Mouse (Mus musculus): ENCODE results near the gene Paip2b. TPM values are rescaled to one million over a fixed set of nuclear protein-coding genes. Genes with fewer than 3 reads are reported as not detected.
A peak's percentile ranks its signal among the peaks of the same experiment; 100 is the strongest.

The Paip2b gene
- polyA plus RNA-seq, 1 experiment from 2014 or later: 26.1 TPM

GRCm38 (mm10) chr6:83766982-83767381, 64.6 kb downstream of the Paip2b start:
- H3K9ac ChIP-seq: no peak overlapping the region
- no peaks in the 10 kb centered on the region for H3K9me3 ChIP-seq
- H3K4me1 ChIP-seq (replicated peaks): peaks cover 9% of the 10 kb centered on the region; the same call in 1 of the 2 replicates
- peaks cover 30% of the 10 kb centered on the region for H3K27me3 ChIP-seq
- 90% methylated on average over 3 of the region's 3 CpGs for WGBS
- H3K36me3 ChIP-seq: peaks cover 9% of the 10 kb centered on the region
- H3K4me2 ChIP-seq: no peak overlapping the region
- H3K27ac ChIP-seq (replicated peaks): no peak overlapping the region
- ATAC-seq (ENCODE audit: low FRiP score, low read depth): no peak
- H3K4me3 ChIP-seq: no peak overlapping the region

- H3K4me2 ChIP-seq: peak overlapping the region; percentile 45
- peak overlapping the region; percentile 9 for H3K4me3 ChIP-seq
- no peaks in the 10 kb centered on the region for H3K9me3 ChIP-seq
- H3K27ac ChIP-seq (replicated peaks): no peak overlapping the region
- peak; percentile 40; the same call in 1 of the 2 replicates for ATAC-seq (ENCODE audit: low FRiP score, low read depth)
- H3K9ac ChIP-seq: no peak overlapping the region
- H3K4me1 ChIP-seq (replicated peaks): peaks cover 14% of the 10 kb centered on the region
- 3% methylated on average over 35 of the region's 35 CpGs for WGBS
- H3K27me3 ChIP-seq: peaks cover 63% of the 10 kb centered on the region
- no peaks in the 10 kb centered on the region for H3K36me3 ChIP-seq
Observed at GRCm38 (mm10) chr6:83762880-83763431, 68.6 kb downstream of the Paip2b start.

DNA sequence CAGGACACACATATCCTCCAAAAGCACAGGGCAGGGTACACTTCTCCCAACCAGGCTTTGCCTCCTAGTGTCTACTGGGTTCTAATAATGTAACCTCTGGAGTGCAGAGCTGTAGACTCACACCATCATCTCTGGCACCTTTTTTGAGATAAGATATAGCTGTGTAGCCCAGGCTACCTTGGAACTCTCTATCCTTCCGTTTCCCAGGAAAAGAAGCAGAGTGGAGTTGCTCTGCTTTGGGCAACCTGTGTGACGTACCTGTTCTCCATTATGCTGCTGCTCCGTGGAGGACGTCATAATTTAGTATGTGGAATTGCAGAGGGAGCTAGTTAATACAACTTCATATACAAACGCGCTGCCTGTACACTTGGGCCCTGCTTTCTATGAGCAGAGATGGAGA, 69.2 kb downstream of the Paip2b start, which contains the start of gene Ankrd53:
Gene Ankrd53, plus strand, starts transcription at position 301 of the 400 bp plus-strand sequence.
- Histone ChIP-seq H3K9ac (no peak within 1 kb of the TSS), H3K36me3 (no peaks in the 10 kb centered on the region)
- WGBS: 28% methylated on average over 6 of the region's 6 CpGs

GRCm38 (mm10) chr6:83756051-83756450, 75.5 kb downstream of the Paip2b start:
- WGBS: 76% methylated on average over 9 of the region's 9 CpGs
- Histone ChIP-seq H3K4me2 (no peak overlapping the region), H3K27me3 (peaks cover 57% of the 10 kb centered on the region)

More for the DNA sequence above, 69.2 kb downstream of the Paip2b start, which contains the start of gene Ankrd53:
- no peak within 1 kb of the TSS for H3K27ac ChIP-seq (replicated peaks)
- peaks cover 69% of the 10 kb centered on the region for H3K27me3 ChIP-seq
- no peaks in the 10 kb centered on the region for H3K9me3 ChIP-seq
- H3K4me3 ChIP-seq: peak within 1 kb of the TSS; percentile 9
- peaks cover 14% of the 10 kb centered on the region for H3K4me1 ChIP-seq (replicated peaks)
- no peak for ATAC-seq (ENCODE audit: low FRiP score, low read depth)
- peak within 1 kb of the TSS; percentile 45 for H3K4me2 ChIP-seq

More at GRCm38 (mm10) chr6:83756051-83756450, 75.5 kb downstream of the Paip2b start:
- Histone ChIP-seq H3K9ac (no peak overlapping the region), H3K4me1 (replicated peaks) (peaks cover 6% of the 10 kb centered on the region; the same call in 1 of the 2 replicates), H3K9me3 (no peaks in the 10 kb centered on the region), H3K4me3 (no peak overlapping the region), H3K36me3 (no peaks in the 10 kb centered on the region), H3K27ac (replicated peaks) (no peak overlapping the region)
- no peak for ATAC-seq (ENCODE audit: low FRiP score, low read depth)

Other genes with a start within 250 kb of the Paip2b start
- gene Clec4f, start 175.6 kb downstream of the Paip2b start, polyA plus RNA-seq (2015; fragmentation: Nextera tagmentation; extraction: Ambion mirVana): 0.09 TPM in 1 of 2 replicates, not detected in the other
- not detected in 2 replicates for gene Cd207, start 153.9 kb downstream of the Paip2b start, polyA plus RNA-seq (2015; fragmentation: Nextera tagmentation; extraction: Ambion mirVana)
- 0.34 TPM in 1 of 2 replicates, not detected in the other for gene Vax2, start 120.5 kb downstream of the Paip2b start, polyA plus RNA-seq (2015; fragmentation: Nextera tagmentation; extraction: Ambion mirVana)
- 0.17 TPM in 1 of 2 replicates, not detected in the other for gene Atp6v1b1, start 88.8 kb downstream of the Paip2b start, polyA plus RNA-seq (2015; fragmentation: Nextera tagmentation; extraction: Ambion mirVana)
- gene Ankrd53, start 69.1 kb downstream of the Paip2b start, polyA plus RNA-seq (2015; fragmentation: Nextera tagmentation; extraction: Ambion mirVana): 0.21 and 0.27 TPM in 2 replicates
- 61.4 and 73.5 TPM in 2 replicates for gene Tex261, start 55.9 kb downstream of the Paip2b start, polyA plus RNA-seq (2015; fragmentation: Nextera tagmentation; extraction: Ambion mirVana)
- gene Nagk, start 36.8 kb downstream of the Paip2b start, polyA plus RNA-seq (2015; fragmentation: Nextera tagmentation; extraction: Ambion mirVana): 115 and 116 TPM in 2 replicates
- 65.4 and 74.5 TPM in 2 replicates for gene Zfp638, start 35.4 kb upstream of the Paip2b start, polyA plus RNA-seq (2015; fragmentation: Nextera tagmentation; extraction: Ambion mirVana)
- gene Dysf, start 176.8 kb upstream of the Paip2b start, polyA plus RNA-seq (2015; fragmentation: Nextera tagmentation; extraction: Ambion mirVana): 2.5 and 3.2 TPM in 2 replicates